Mouse (Mus musculus) kidney, postnatal 0 days (tissue): ENCODE data around the gene Chrm3. TPM values are rescaled to one million over a fixed set of nuclear protein-coding genes. Genes with fewer than 3 reads are reported as not detected.
A peak's percentile ranks its signal among the peaks of the same experiment; 100 is the strongest.

ENCODE experiments used
- ATAC-seq: fragments of 200-750 bp; cut with Nextera tagmentation; replicated peaks from 2 replicates; pipeline ENCODE4 v1.8.0; 2017; ENCODE audit warnings: low read depth, moderate number of reproducible peaks, moderate TSS enrichment, moderate library complexity; ENCODE audit not compliant: low FRiP score
- DNase-seq: peaks from one replicate; pipeline ENCODE4 v3.0.0-alpha.2; 2016; ENCODE audit warnings: low spot score
- H3K27ac ChIP-seq: fragments of 300-500 bp; sonication (generic); 2 replicates; pipeline ENCODE4 v1.5.1; 2014; ENCODE audit warnings: mild to moderate bottlenecking
- H3K27me3 ChIP-seq: fragments of 300-500 bp; sonication (generic); 2 replicates; pipeline ENCODE4 v1.6.1; 2014; ENCODE audit warnings: low read length, mixed read lengths; ENCODE audit not compliant: insufficient read depth
- H3K36me3 ChIP-seq: fragments of 300-500 bp; sonication (generic); 2 replicates; pipeline ENCODE4 v1.6.1; 2014; ENCODE audit warnings: low read length, mixed read lengths; ENCODE audit not compliant: insufficient read depth
- H3K4me1 ChIP-seq: fragments of 300-500 bp; sonication (generic); replicated peaks from 2 replicates; pipeline ENCODE4 v1.6.1; 2014; ENCODE audit warnings: antibody characterized with exemption, low read length, mixed read lengths; ENCODE audit not compliant: insufficient read depth
- H3K4me2 ChIP-seq: fragments of 300-500 bp; sonication (generic); 2 replicates; pipeline ENCODE4 v1.6.1; 2014; ENCODE audit warnings: mild to moderate bottlenecking, low read length, moderate library complexity, mixed read lengths
- H3K4me3 ChIP-seq: fragments of 300-500 bp; sonication (generic); replicated peaks from 2 replicates; pipeline ENCODE4 v1.5.1; 2014; ENCODE audit warnings: low read depth, low read length
- H3K9ac ChIP-seq: fragments of 300-500 bp; sonication (generic); 2 replicates; pipeline ENCODE4 v1.6.1; 2014; ENCODE audit warnings: low read depth, low read length
- H3K9me3 ChIP-seq: fragments of 300-500 bp; sonication (generic); replicated peaks from 2 replicates; pipeline ENCODE4 v1.6.1; 2016; ENCODE audit warnings: low read length, inconsistent platforms, mixed read lengths
- CTCF ChIP-seq: IDR thresholded peaks from 2 replicates; pipeline ENCODE4 v1.5.1; 2016; ENCODE audit warnings: antibody characterized with exemption, low read depth, mild to moderate bottlenecking, moderate library complexity
- WGBS: fragments of 180-500 bp; shearing (Covaris S2); extraction: QIAGEN DNeasy Blood & Tissue Kit; methylation state at CpG from one replicate; pipeline ENCODE4 v1.1.7; 2014; 5-methylcytosine and 5-hydroxymethylcytosine counted together
- polyA plus RNA-seq: library from polyadenylated mRNA; unstranded; fragments of >200 nt; fragmentation: Nextera tagmentation; extraction: Ambion mirVana; gene quantifications from 2 replicates; pipeline ENCODE4 v1.2.1, GENCODE M21; 2015

Gene Chrm3
- polyA plus RNA-seq, 1 experiment from 2014 or later, result 0.75 TPM

- Histone ChIP-seq H3K27me3 (no peaks in the 10 kb centered on the region), H3K4me3 (no peak overlapping the region), H3K9ac (no peak overlapping the region), H3K36me3 (no peaks in the 10 kb centered on the region), H3K4me1 (no peaks in the 10 kb centered on the region), H3K27ac (no peak overlapping the region), H3K4me2 (no peak overlapping the region), H3K9me3 (no peaks in the 10 kb centered on the region)
- no peak for TF ChIP-seq CTCF
- no peak for DNase-seq
- no peak for ATAC-seq
- WGBS, result 91% methylated on average over 5 of the region's 5 CpGs
These were observed 473.4 kb downstream of the Chrm3 start for GRCm38 (mm10) chr13:9887261-9887660.

GRCm38 (mm10) chr13:9886465-9887135 is 474.0 kb downstream of the Chrm3 start:
- Histone ChIP-seq H3K4me3 (no peak overlapping the region), H3K27ac (no peak overlapping the region), H3K4me1 (no peaks in the 10 kb centered on the region), H3K9me3 (no peaks in the 10 kb centered on the region), H3K27me3 (no peaks in the 10 kb centered on the region), H3K4me2 (no peak overlapping the region), H3K9ac (no peak overlapping the region), H3K36me3 (no peaks in the 10 kb centered on the region)
- DNase-seq (no peak), ATAC-seq (no peak)
- no peak for TF ChIP-seq CTCF
- WGBS, result 79% methylated on average over 6 of the region's 6 CpGs

- peak; percentile 87 for TF ChIP-seq CTCF
- Histone ChIP-seq H3K36me3 (no peaks in the 10 kb centered on the region), H3K27ac (no peak overlapping the region), H3K9ac (no peak overlapping the region), H3K27me3 (no peaks in the 10 kb centered on the region), H3K4me3 (no peak overlapping the region), H3K4me2 (no peak overlapping the region), H3K4me1 (no peaks in the 10 kb centered on the region), H3K9me3 (no peaks in the 10 kb centered on the region)
- ATAC-seq, result peak; percentile 78
- WGBS, result 31% methylated on average over 15 of the region's 15 CpGs
- peak; percentile 95 for DNase-seq
These were observed 478.0 kb downstream of the Chrm3 start for GRCm38 (mm10) chr13:9882362-9883282.

GRCm38 (mm10) chr13:9881930-9882329 is 478.7 kb downstream of the Chrm3 start:
- H3K36me3 ChIP-seq, result no peaks in the 10 kb centered on the region
- H3K4me1 ChIP-seq, result no peaks in the 10 kb centered on the region
- H3K4me3 ChIP-seq, result no peak overlapping the region
- WGBS, result 40% methylated on average over 4 of the region's 4 CpGs
- no peaks in the 10 kb centered on the region for H3K9me3 ChIP-seq
- no peak overlapping the region for H3K9ac ChIP-seq
- no peak overlapping the region for H3K4me2 ChIP-seq
- ATAC-seq (no peak), DNase-seq (no peak)
- TF ChIP-seq CTCF, result no peak
- no peak overlapping the region for H3K27ac ChIP-seq
- H3K27me3 ChIP-seq, result no peaks in the 10 kb centered on the region

GRCm38 (mm10) chr13:9880401-9880800 is 480.2 kb downstream of the Chrm3 start:
- 85% methylated on average over 4 of the region's 4 CpGs for WGBS
- ATAC-seq, result no peak
- no peak overlapping the region for H3K27ac ChIP-seq
- no peaks in the 10 kb centered on the region for H3K27me3 ChIP-seq
- DNase-seq, result no peak
- H3K9ac ChIP-seq, result no peak overlapping the region
- H3K36me3 ChIP-seq, result no peaks in the 10 kb centered on the region
- no peak for TF ChIP-seq CTCF
- H3K4me1 ChIP-seq, result no peaks in the 10 kb centered on the region
- H3K4me2 ChIP-seq, result no peak overlapping the region
- H3K4me3 ChIP-seq, result no peak overlapping the region
- H3K9me3 ChIP-seq, result no peaks in the 10 kb centered on the region

- Histone ChIP-seq H3K27ac (no peak overlapping the region), H3K4me2 (no peak overlapping the region), H3K9me3 (no peaks in the 10 kb centered on the region), H3K4me3 (no peak overlapping the region), H3K27me3 (no peaks in the 10 kb centered on the region), H3K9ac (no peak overlapping the region), H3K36me3 (no peaks in the 10 kb centered on the region), H3K4me1 (no peaks in the 10 kb centered on the region)
- no peak for DNase-seq
- no peak for TF ChIP-seq CTCF
- no peak for ATAC-seq
- WGBS, result 85% methylated on average over 7 of the region's 7 CpGs
These were observed 482.0 kb downstream of the Chrm3 start for GRCm38 (mm10) chr13:9878596-9879010.
